Comparison of ENCODE assay signal across 7 mouse cellular contexts in the genomic region with DNA sequence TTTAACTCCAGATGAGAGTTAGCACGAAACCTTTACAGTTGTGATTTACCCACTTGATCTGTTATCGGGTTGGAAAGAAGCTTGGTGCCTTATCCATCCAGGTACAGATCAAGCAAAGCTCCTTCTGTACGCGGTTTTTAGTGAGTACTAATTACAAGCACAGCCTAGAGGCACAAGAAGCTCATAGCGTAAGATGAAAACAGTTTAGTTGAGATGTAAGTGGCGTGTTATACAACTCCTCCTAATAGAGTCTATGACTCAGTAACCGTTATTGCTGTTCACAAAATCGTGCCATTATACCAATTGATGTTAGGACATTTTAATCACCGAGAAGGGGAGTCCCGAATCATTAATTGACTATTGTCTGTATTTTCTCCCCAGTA. TPM values are rescaled to one million over a fixed set of nuclear protein-coding genes. Genes with fewer than 3 reads are reported as not detected.
A peak's percentile ranks its signal among the peaks of the same experiment; 100 is the strongest.
DNase-seq lines count a peak whose midpoint lies in the region; ATAC-seq and TF ChIP-seq lines count a peak whose summit lies in the region.

No protein-coding gene starts in this region.

- peak overlapping the region; percentile 93 for H3K4me3 ChIP-seq in lung, postnatal 0 days (ENCODE audit: low read depth, low read length)
- H3K4me3 ChIP-seq in embryonic facial prominence, embryonic 13.5 days, result peak overlapping the region; percentile 92
- peak overlapping the region; percentile 98 for H3K4me3 ChIP-seq in limb, embryonic 10.5 days
- peak overlapping the region; percentile 95 for H3K4me3 ChIP-seq in small intestine, adult 2 months (ENCODE audit: low read depth, low read length)

- peaks cover 6% of the 10 kb centered on the region; the same call in 1 of the 2 replicates for H3K4me1 ChIP-seq in lung, postnatal 0 days (ENCODE audit: insufficient read depth, low read depth, low read length)
- H3K4me1 ChIP-seq in embryonic facial prominence, embryonic 13.5 days, result peaks cover 16% of the 10 kb centered on the region
- peaks cover 14% of the 10 kb centered on the region for H3K4me1 ChIP-seq in limb, embryonic 10.5 days
- H3K4me1 ChIP-seq in small intestine, adult 2 months (ENCODE audit: control insufficient read depth, insufficient read depth, insufficient read length, low read length), result no peaks in the 10 kb centered on the region; the same call in 1 of the 2 replicates

- TF ChIP-seq CTCF in lung, postnatal 0 days (IDR thresholded peaks at IDR 0.05), result no peak
- no peak for TF ChIP-seq CTCF in small intestine, adult 2 months (IDR thresholded peaks at IDR 0.05; ENCODE audit: extremely low read depth, insufficient read length, insufficient replicate concordance, low read depth, low read length)

- ATAC-seq in lung, postnatal 0 days, result no peak
- no peak for ATAC-seq in embryonic facial prominence, embryonic 13.5 days (ENCODE audit: insufficient number of reproducible peaks, insufficient read depth, low FRiP score, low TSS enrichment, low read depth)

- TF ChIP-seq EP300 in lung, postnatal 0 days (IDR thresholded peaks at IDR 0.05), result no peak

- H3K9ac ChIP-seq in lung, postnatal 0 days (replicated peaks; ENCODE audit: low read depth), result peak overlapping the region; percentile 87
- H3K9ac ChIP-seq in embryonic facial prominence, embryonic 13.5 days, result peak overlapping the region; percentile 86

- peak overlapping the region; percentile 78 for H3K4me2 ChIP-seq in lung, postnatal 0 days (replicated peaks; ENCODE audit: low read depth, low read length)
- peak overlapping the region; percentile 68 for H3K4me2 ChIP-seq in embryonic facial prominence, embryonic 13.5 days

- H3K27me3 ChIP-seq in lung, postnatal 0 days (replicated peaks; ENCODE audit: insufficient read depth, low read length), result no peaks in the 10 kb centered on the region
- no peaks in the 10 kb centered on the region for H3K27me3 ChIP-seq in embryonic facial prominence, embryonic 13.5 days
- H3K27me3 ChIP-seq in limb, embryonic 10.5 days (ENCODE audit: low read depth, poor library complexity, severe bottlenecking), result no peaks in the 10 kb centered on the region
- H3K27me3 ChIP-seq in small intestine, adult 2 months (ENCODE audit: control insufficient read depth, insufficient read depth, low read length), result no peaks in the 10 kb centered on the region

- H3K9me3 ChIP-seq in lung, postnatal 0 days (ENCODE audit: low read length), result no peaks in the 10 kb centered on the region
- H3K9me3 ChIP-seq in embryonic facial prominence, embryonic 13.5 days, result no peaks in the 10 kb centered on the region
- no peaks in the 10 kb centered on the region for H3K9me3 ChIP-seq in limb, embryonic 10.5 days (replicated peaks)

- peak overlapping the region; percentile 93 for H3K27ac ChIP-seq in lung, postnatal 0 days (ENCODE audit: low read length)
- H3K27ac ChIP-seq in embryonic facial prominence, embryonic 13.5 days, result no peak overlapping the region
- peak overlapping the region; percentile 91 for H3K27ac ChIP-seq in limb, embryonic 10.5 days
- peak overlapping the region; percentile 91 for H3K27ac ChIP-seq in small intestine, adult 2 months (ENCODE audit: insufficient read depth, low read depth, low read length)

- peak; percentile 16 for DNase-seq in lung, postnatal 0 days (ENCODE audit: low spot score)
- no peak for DNase-seq in lung, adult 18-20 months
- DNase-seq in limb, embryonic 10.5 days (ENCODE audit: low spot score), result no peak
- no peak for DNase-seq in yolk sac, embryonic 10.5 days (ENCODE audit: low spot score)
- no peak for DNase-seq in adrenal gland, postnatal 14 days

- TF ChIP-seq POLR2A in small intestine, adult 2 months (IDR thresholded peaks at IDR 0.05; ENCODE audit: low read depth, low read length), result no peak

- H3K36me3 ChIP-seq in lung, postnatal 0 days (ENCODE audit: insufficient read depth, low read length), result 0 out of 2 replicates have a peak, but pooled peaks cover 4% of the 10 kb centered on the region
- peaks cover 16% of the 10 kb centered on the region for H3K36me3 ChIP-seq in embryonic facial prominence, embryonic 13.5 days
- H3K36me3 ChIP-seq in limb, embryonic 10.5 days, result peaks cover 20% of the 10 kb centered on the region
- H3K36me3 ChIP-seq in small intestine, adult 2 months (ENCODE audit: control insufficient read depth, insufficient read depth, low read length), result peaks cover 5% of the 10 kb centered on the region

- 26% methylated on average over 10 of the region's 10 CpGs for WGBS in lung, postnatal 0 days
- WGBS in embryonic facial prominence, embryonic 13.5 days, result 32% methylated on average over 10 of the region's 10 CpGs
- WGBS in limb, embryonic 10.5 days, result 38% methylated on average over 10 of the region's 10 CpGs
- 11% methylated on average over 10 of the region's 10 CpGs for WGBS in small intestine, adult 2 months

RNA-seq across cellular contexts. Expression of a gene that starts 1.0 kb away (rescaled TPM):
- 35.4 and 35.9 TPM in 2 replicates for polyA plus RNA-seq in lung, postnatal 0 days (2015; fragmentation: Nextera tagmentation; extraction: Ambion mirVana)
- 40.5 and 48.3 TPM in 2 replicates for polyA plus RNA-seq in embryonic facial prominence, embryonic 13.5 days (2015; fragmentation: Nextera tagmentation; extraction: Ambion mirVana)
- 35.4 and 37.2 TPM in 2 replicates for polyA plus RNA-seq in limb, embryonic 10.5 days (2016; fragmentation: Nextera tagmentation; extraction: Ambion mirVana)
- polyA plus RNA-seq in small intestine, adult 2 months (2012; rRNA removed), result 0.76 and 1.4 TPM in 2 replicates
- total RNA-seq in adrenal gland, postnatal 14 days (2021), result 53.1 and 54.6 TPM in 2 replicates

RNA-seq across cellular contexts. Expression of a gene that starts 42.6 kb away (rescaled TPM):
- polyA plus RNA-seq in lung, postnatal 0 days (2015; fragmentation: Nextera tagmentation; extraction: Ambion mirVana), result 13.3 and 14.1 TPM in 2 replicates
- 16.6 and 18.7 TPM in 2 replicates for polyA plus RNA-seq in embryonic facial prominence, embryonic 13.5 days (2015; fragmentation: Nextera tagmentation; extraction: Ambion mirVana)
- polyA plus RNA-seq in limb, embryonic 10.5 days (2016; fragmentation: Nextera tagmentation; extraction: Ambion mirVana), result 15.0 and 16.2 TPM in 2 replicates
- 0.55 and 1.1 TPM in 2 replicates for polyA plus RNA-seq in small intestine, adult 2 months (2012; rRNA removed)
- 32.3 and 33.7 TPM in 2 replicates for total RNA-seq in adrenal gland, postnatal 14 days (2021)

RNA-seq across cellular contexts. Expression of a gene that starts 57.7 kb away (rescaled TPM):
- polyA plus RNA-seq in lung, postnatal 0 days (2015; fragmentation: Nextera tagmentation; extraction: Ambion mirVana), result 4.2 and 4.5 TPM in 2 replicates
- 4.6 and 5.0 TPM in 2 replicates for polyA plus RNA-seq in embryonic facial prominence, embryonic 13.5 days (2015; fragmentation: Nextera tagmentation; extraction: Ambion mirVana)
- polyA plus RNA-seq in limb, embryonic 10.5 days (2016; fragmentation: Nextera tagmentation; extraction: Ambion mirVana), result 0.84 and 1.4 TPM in 2 replicates
- 37.8 and 85.6 TPM in 2 replicates for polyA plus RNA-seq in small intestine, adult 2 months (2012; rRNA removed)
- total RNA-seq in adrenal gland, postnatal 14 days (2021), result 4.0 and 5.6 TPM in 2 replicates

Comparison
In these comparisons a context has a peak if more than half of its experiments do, and no peak if none do; other contexts are left out.
1. RNA of a gene that starts 1.0 kb away (polyA plus RNA-seq): 40.5 to 48.3 TPM in embryonic facial prominence, embryonic 13.5 days, 35.4 to 35.9 TPM in lung, postnatal 0 days and 35.4 to 37.2 TPM in limb, embryonic 10.5 days; 0.76 to 1.4 TPM in small intestine, adult 2 months; every median in the first group is over 10 times any median in the second.
2. Peak in every context shown above with its lines, with median percentiles within 50 percentile points of each other: H3K4me3 ChIP-seq.